Mouse (Mus musculus) kidney, embryonic 14.5 days (tissue): ENCODE data around the gene Nav2. TPM values are rescaled to one million over a fixed set of nuclear protein-coding genes. Genes with fewer than 3 reads are reported as not detected.

ENCODE experiments used
- ATAC-seq: fragments of 200-750 bp; cut with Nextera tagmentation; 2 replicates; pipeline ENCODE4 v1.8.0; 2017; ENCODE audit warnings: moderate number of reproducible peaks, mild to moderate bottlenecking, moderate TSS enrichment, moderate library complexity; ENCODE audit not compliant: low FRiP score, low TSS enrichment
- H3K27ac ChIP-seq: fragments of 300-500 bp; sonication (generic); 2 replicates; pipeline ENCODE4 v1.5.1; 2014; ENCODE audit warnings: low read depth, mild to moderate bottlenecking, low read length, moderate library complexity, mixed read lengths
- H3K27me3 ChIP-seq: fragments of 300-500 bp; sonication (generic); 2 replicates; pipeline ENCODE4 v1.6.1; 2014; ENCODE audit warnings: mild to moderate bottlenecking, low read length; ENCODE audit not compliant: control insufficient read depth, insufficient read depth
- H3K36me3 ChIP-seq: fragments of 300-500 bp; sonication (generic); 2 replicates; pipeline ENCODE4 v1.6.1; 2014; ENCODE audit warnings: low read length, mixed read lengths; ENCODE audit not compliant: control insufficient read depth, insufficient read depth
- H3K4me1 ChIP-seq: fragments of 300-500 bp; sonication (generic); 2 replicates; pipeline ENCODE4 v1.6.1; 2014; ENCODE audit warnings: low read length, mixed read lengths; ENCODE audit not compliant: control insufficient read depth, insufficient read depth
- H3K4me2 ChIP-seq: fragments of 300-500 bp; sonication (generic); replicated peaks from 2 replicates; pipeline ENCODE4 v1.6.1; 2014; ENCODE audit warnings: low read depth, mild to moderate bottlenecking, low read length
- H3K4me3 ChIP-seq: fragments of 300-500 bp; sonication (generic); 2 replicates; pipeline ENCODE4 v1.5.1; 2014; ENCODE audit warnings: mild to moderate bottlenecking, low read length
- H3K9ac ChIP-seq: fragments of 300-500 bp; sonication (generic); 2 replicates; pipeline ENCODE4 v1.6.1; 2014; ENCODE audit warnings: low read depth, mild to moderate bottlenecking, low read length, moderate library complexity
- H3K9me3 ChIP-seq: fragments of 300-500 bp; sonication (generic); 2 replicates; pipeline ENCODE4 v1.6.1; 2016; ENCODE audit warnings: low read length; ENCODE audit not compliant: control insufficient read depth
- whole genome bisulfite sequencing: fragments of 180-500 bp; shearing (Covaris S2); extraction: QIAGEN DNeasy Blood & Tissue Kit; methylation state at CpG from one replicate; pipeline ENCODE4 v1.1.7; 2014; 5-methylcytosine and 5-hydroxymethylcytosine counted together
- polyA plus RNA-seq: library from polyadenylated mRNA; unstranded; fragments of >200 nt; fragmentation: Nextera tagmentation; extraction: Ambion mirVana; gene quantifications from 2 replicates; pipeline ENCODE4 v1.2.1, GENCODE M21; 2014

Gene Nav2
- polyA plus RNA-seq, 1 experiment from 2014 or later, result 49.2 TPM

GRCm38 (mm10) chr7:49075333-49075934 is 166.9 kb downstream of the Nav2 start:
- no peaks in the 10 kb centered on the region for H3K9me3 ChIP-seq
- no peak for ATAC-seq

GRCm38 (mm10) chr7:49076283-49076694 is 167.8 kb downstream of the Nav2 start:
- no peaks in the 10 kb centered on the region for H3K9me3 ChIP-seq
- no peaks in the 10 kb centered on the region for H3K36me3 ChIP-seq
- H3K4me1 ChIP-seq, result 0 out of 2 replicates have a peak, but pooled peaks cover 4% of the 10 kb centered on the region
- H3K4me3 ChIP-seq, result no peak overlapping the region
- 49% methylated on average over 8 of the region's 8 CpGs for WGBS
- ATAC-seq, result no peak
- no peak overlapping the region for H3K27ac ChIP-seq
- H3K9ac ChIP-seq, result no peak overlapping the region
- H3K27me3 ChIP-seq, result no peaks in the 10 kb centered on the region
- H3K4me2 ChIP-seq, result no peak overlapping the region

More at GRCm38 (mm10) chr7:49075333-49075934, 166.9 kb downstream of the Nav2 start:
- WGBS, result 33% methylated on average over 10 of the region's 10 CpGs
- no peak overlapping the region for H3K9ac ChIP-seq
- H3K4me1 ChIP-seq, result 0 out of 2 replicates have a peak, but pooled peaks cover 4% of the 10 kb centered on the region
- no peaks in the 10 kb centered on the region for H3K27me3 ChIP-seq
- H3K4me2 ChIP-seq, result no peak overlapping the region
- H3K36me3 ChIP-seq, result no peaks in the 10 kb centered on the region
- no peak overlapping the region for H3K4me3 ChIP-seq
- no peak overlapping the region for H3K27ac ChIP-seq

GRCm38 (mm10) chr7:49078930-49079329 is 170.4 kb downstream of the Nav2 start:
- no peak for ATAC-seq
- Histone ChIP-seq H3K4me1 (0 out of 2 replicates have a peak, but pooled peaks cover 4% of the 10 kb centered on the region), H3K27me3 (no peaks in the 10 kb centered on the region), H3K4me2 (no peak overlapping the region), H3K27ac (no peak overlapping the region), H3K4me3 (no peak overlapping the region), H3K9me3 (no peaks in the 10 kb centered on the region), H3K9ac (no peak overlapping the region), H3K36me3 (no peaks in the 10 kb centered on the region)
- WGBS, result 71% methylated on average over 5 of the region's 5 CpGs

GRCm38 (mm10) chr7:49082585-49083165 is 174.2 kb downstream of the Nav2 start:
- no peak for ATAC-seq
- Histone ChIP-seq H3K36me3 (no peaks in the 10 kb centered on the region), H3K9ac (no peak overlapping the region), H3K4me1 (no peaks in the 10 kb centered on the region), H3K27me3 (no peaks in the 10 kb centered on the region), H3K4me3 (no peak overlapping the region), H3K27ac (no peak overlapping the region), H3K4me2 (no peak overlapping the region), H3K9me3 (no peaks in the 10 kb centered on the region)
- WGBS, result 83% methylated on average over 4 of the region's 4 CpGs

GRCm38 (mm10) chr7:49084768-49085167 is 176.3 kb downstream of the Nav2 start:
- no peaks in the 10 kb centered on the region for H3K27me3 ChIP-seq
- no peaks in the 10 kb centered on the region for H3K9me3 ChIP-seq
- no peak overlapping the region for H3K9ac ChIP-seq
- H3K36me3 ChIP-seq, result no peaks in the 10 kb centered on the region
- no peak overlapping the region for H3K4me3 ChIP-seq
- ATAC-seq, result no peak
- no peak overlapping the region for H3K4me2 ChIP-seq
- WGBS, result 27% methylated on average over 8 of the region's 8 CpGs
- H3K27ac ChIP-seq, result no peak overlapping the region
- H3K4me1 ChIP-seq, result peaks cover 5% of the 10 kb centered on the region; the same call in 1 of the 2 replicates

- Histone ChIP-seq H3K9ac (no peak overlapping the region), H3K36me3 (no peaks in the 10 kb centered on the region), H3K27me3 (no peaks in the 10 kb centered on the region), H3K4me1 (peaks cover 5% of the 10 kb centered on the region; the same call in 1 of the 2 replicates), H3K27ac (no peak overlapping the region), H3K4me2 (no peak overlapping the region), H3K4me3 (no peak overlapping the region), H3K9me3 (no peaks in the 10 kb centered on the region)
- no peak for ATAC-seq
- 83% methylated on average over 10 of the region's 10 CpGs for WGBS
Observed at GRCm38 (mm10) chr7:49085759-49086158, 177.2 kb downstream of the Nav2 start.

- Histone ChIP-seq H3K27ac (no peak overlapping the region), H3K9me3 (no peaks in the 10 kb centered on the region), H3K27me3 (no peaks in the 10 kb centered on the region), H3K4me1 (peaks cover 5% of the 10 kb centered on the region; the same call in 1 of the 2 replicates), H3K9ac (no peak overlapping the region), H3K36me3 (no peaks in the 10 kb centered on the region), H3K4me2 (no peak overlapping the region), H3K4me3 (no peak overlapping the region)
- no peak for ATAC-seq
- 83% methylated on average over 5 of the region's 5 CpGs for WGBS
Observed at GRCm38 (mm10) chr7:49087154-49087553, 178.6 kb downstream of the Nav2 start.

- WGBS, result 21% methylated on average over 15 of the region's 15 CpGs
- H3K27me3 ChIP-seq, result peaks cover 2% of the 10 kb centered on the region; the same call in 1 of the 2 replicates
- no peak overlapping the region for H3K27ac ChIP-seq
- H3K9ac ChIP-seq, result no peak overlapping the region
- H3K4me1 ChIP-seq, result peaks cover 5% of the 10 kb centered on the region; the same call in 1 of the 2 replicates
- no peaks in the 10 kb centered on the region for H3K9me3 ChIP-seq
- ATAC-seq, result peak; percentile 86
- H3K4me3 ChIP-seq, result no peak overlapping the region
- no peaks in the 10 kb centered on the region for H3K36me3 ChIP-seq
- no peak overlapping the region for H3K4me2 ChIP-seq
Observed at GRCm38 (mm10) chr7:49088198-49088912, 179.8 kb downstream of the Nav2 start.

- no peak for ATAC-seq
- no peaks in the 10 kb centered on the region for H3K9me3 ChIP-seq
- no peak overlapping the region for H3K9ac ChIP-seq
- peaks cover 2% of the 10 kb centered on the region; the same call in 1 of the 2 replicates for H3K27me3 ChIP-seq
- no peak overlapping the region for H3K4me2 ChIP-seq
- H3K4me3 ChIP-seq, result no peak overlapping the region
- no peaks in the 10 kb centered on the region for H3K36me3 ChIP-seq
- no peak overlapping the region for H3K27ac ChIP-seq
- H3K4me1 ChIP-seq, result peaks cover 5% of the 10 kb centered on the region; the same call in 1 of the 2 replicates
- WGBS, result 31% methylated on average over 5 of the region's 5 CpGs
Observed at GRCm38 (mm10) chr7:49091371-49091770, 182.9 kb downstream of the Nav2 start.
